Mouse (Mus musculus): ENCODE measurements around the gene Kif26b. TPM values are rescaled to one million over a fixed set of nuclear protein-coding genes. Genes with fewer than 3 reads are reported as not detected.

Kif26b gene
- polyA plus RNA-seq, 1 experiment, result 0.04 TPM

- no peaks in the 10 kb centered on the region for H3K4me1 ChIP-seq (ENCODE audit: control insufficient read depth, insufficient read depth, insufficient read length)
- H3K27ac ChIP-seq (ENCODE audit: insufficient read depth, low read length), result no peak overlapping the region
- no peaks in the 10 kb centered on the region for H3K36me3 ChIP-seq (ENCODE audit: control insufficient read depth, insufficient read depth, low read length)
- 91% methylated on average over 5 of the region's 5 CpGs for WGBS
- DNase-seq (ENCODE audit: low read depth in 1 of 2, low spot score in 2 of 2), result no peak
- TF ChIP-seq POLR2A (IDR thresholded peaks at IDR 0.05; ENCODE audit: low read depth, low read length) (no peak), CTCF (IDR thresholded peaks at IDR 0.05; ENCODE audit: extremely low read depth, insufficient read depth, insufficient read length, insufficient replicate concordance) (no peak)
- no peak overlapping the region for H3K4me3 ChIP-seq (ENCODE audit: extremely low read depth, insufficient read depth, insufficient read length)
- H3K27me3 ChIP-seq (ENCODE audit: control insufficient read depth, insufficient read depth, low read length), result no peaks in the 10 kb centered on the region
Observed at GRCm38 (mm10) chr1:178550477-178551047, 21.6 kb downstream of the Kif26b start.

DNA sequence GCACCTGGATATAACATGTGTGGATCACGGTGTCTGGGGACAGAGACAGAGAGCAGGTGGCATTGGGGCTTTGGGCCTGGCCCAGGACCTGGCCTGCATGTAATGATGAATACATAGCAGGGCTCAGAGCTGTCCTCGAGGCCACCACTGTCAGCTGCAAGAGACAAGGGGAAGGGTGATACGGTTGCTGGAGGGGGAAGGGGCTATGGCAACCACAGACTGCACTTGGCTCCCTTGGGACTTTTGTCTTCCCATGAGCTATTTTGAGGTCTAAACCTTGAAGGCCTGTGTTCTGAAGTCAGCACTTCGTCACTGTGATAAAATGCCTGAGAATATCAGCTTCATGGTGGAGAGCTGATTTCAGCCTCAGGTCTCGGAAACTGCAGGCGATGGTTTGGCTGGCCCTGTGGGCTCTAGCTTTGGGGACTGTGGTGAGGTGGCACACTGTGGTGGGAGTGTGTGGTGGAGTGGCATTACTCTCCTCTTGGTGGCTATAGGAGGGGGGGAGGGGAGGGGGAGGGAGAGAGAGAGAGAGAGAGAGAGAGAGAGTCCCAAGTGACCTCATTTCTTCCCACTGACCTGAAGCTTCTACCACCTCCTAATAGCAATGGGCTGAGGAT is 23.5 kb downstream of the Kif26b start:
- 58% methylated on average over 6 of the region's 6 CpGs for WGBS
- no peaks in the 10 kb centered on the region for H3K36me3 ChIP-seq (ENCODE audit: control insufficient read depth, insufficient read depth, low read length)
- TF ChIP-seq POLR2A (IDR thresholded peaks at IDR 0.05; ENCODE audit: low read depth, low read length) (no peak), CTCF (IDR thresholded peaks at IDR 0.05; ENCODE audit: extremely low read depth, insufficient read depth, insufficient read length, insufficient replicate concordance) (no peak)
- H3K27ac ChIP-seq (ENCODE audit: insufficient read depth, low read length), result no peak overlapping the region
- no peak for DNase-seq (ENCODE audit: low read depth in 1 of 2, low spot score in 2 of 2)
- H3K27me3 ChIP-seq (ENCODE audit: control insufficient read depth, insufficient read depth, low read length), result no peaks in the 10 kb centered on the region
- H3K4me3 ChIP-seq (ENCODE audit: extremely low read depth, insufficient read depth, insufficient read length), result no peak overlapping the region
- no peaks in the 10 kb centered on the region for H3K4me1 ChIP-seq (ENCODE audit: control insufficient read depth, insufficient read depth, insufficient read length)

GRCm38 (mm10) chr1:178552898-178553284 is 24.0 kb downstream of the Kif26b start:
- 83% methylated on average over 10 of the region's 10 CpGs for WGBS
- Histone ChIP-seq H3K4me1 (ENCODE audit: control insufficient read depth, insufficient read depth, insufficient read length) (no peaks in the 10 kb centered on the region), H3K27ac (ENCODE audit: insufficient read depth, low read length) (no peak overlapping the region), H3K36me3 (ENCODE audit: control insufficient read depth, insufficient read depth, low read length) (no peaks in the 10 kb centered on the region), H3K4me3 (ENCODE audit: extremely low read depth, insufficient read depth, insufficient read length) (no peak overlapping the region), H3K27me3 (ENCODE audit: control insufficient read depth, insufficient read depth, low read length) (no peaks in the 10 kb centered on the region)
- DNase-seq (ENCODE audit: low read depth in 1 of 2, low spot score in 2 of 2), result no peak
- TF ChIP-seq POLR2A (IDR thresholded peaks at IDR 0.05; ENCODE audit: low read depth, low read length) (no peak), CTCF (IDR thresholded peaks at IDR 0.05; ENCODE audit: extremely low read depth, insufficient read depth, insufficient read length, insufficient replicate concordance) (no peak)

GRCm38 (mm10) chr1:178556226-178556625 is 27.3 kb downstream of the Kif26b start:
- DNase-seq (ENCODE audit: low read depth in 1 of 2, low spot score in 2 of 2), result no peak
- H3K4me1 ChIP-seq (ENCODE audit: control insufficient read depth, insufficient read depth, insufficient read length), result no peaks in the 10 kb centered on the region
- no peaks in the 10 kb centered on the region for H3K36me3 ChIP-seq (ENCODE audit: control insufficient read depth, insufficient read depth, low read length)
- no peaks in the 10 kb centered on the region for H3K27me3 ChIP-seq (ENCODE audit: control insufficient read depth, insufficient read depth, low read length)
- H3K4me3 ChIP-seq (ENCODE audit: extremely low read depth, insufficient read depth, insufficient read length), result no peak overlapping the region
- 89% methylated on average over 8 of the region's 8 CpGs for WGBS
- H3K27ac ChIP-seq (ENCODE audit: insufficient read depth, low read length), result no peak overlapping the region
- TF ChIP-seq POLR2A (IDR thresholded peaks at IDR 0.05; ENCODE audit: low read depth, low read length) (no peak), CTCF (IDR thresholded peaks at IDR 0.05; ENCODE audit: extremely low read depth, insufficient read depth, insufficient read length, insufficient replicate concordance) (no peak)

GRCm38 (mm10) chr1:178560043-178560442 is 31.1 kb downstream of the Kif26b start:
- TF ChIP-seq CTCF (IDR thresholded peaks at IDR 0.05; ENCODE audit: extremely low read depth, insufficient read depth, insufficient read length, insufficient replicate concordance) (no peak), POLR2A (IDR thresholded peaks at IDR 0.05; ENCODE audit: low read depth, low read length) (no peak)
- Histone ChIP-seq H3K36me3 (ENCODE audit: control insufficient read depth, insufficient read depth, low read length) (no peaks in the 10 kb centered on the region), H3K27ac (ENCODE audit: insufficient read depth, low read length) (no peak overlapping the region), H3K4me3 (ENCODE audit: extremely low read depth, insufficient read depth, insufficient read length) (no peak overlapping the region), H3K27me3 (ENCODE audit: control insufficient read depth, insufficient read depth, low read length) (no peaks in the 10 kb centered on the region), H3K4me1 (ENCODE audit: control insufficient read depth, insufficient read depth, insufficient read length) (no peaks in the 10 kb centered on the region)
- WGBS, result 91% methylated on average over 1 of the region's 1 CpGs
- DNase-seq (ENCODE audit: low read depth in 1 of 2, low spot score in 2 of 2), result no peak

DNA sequence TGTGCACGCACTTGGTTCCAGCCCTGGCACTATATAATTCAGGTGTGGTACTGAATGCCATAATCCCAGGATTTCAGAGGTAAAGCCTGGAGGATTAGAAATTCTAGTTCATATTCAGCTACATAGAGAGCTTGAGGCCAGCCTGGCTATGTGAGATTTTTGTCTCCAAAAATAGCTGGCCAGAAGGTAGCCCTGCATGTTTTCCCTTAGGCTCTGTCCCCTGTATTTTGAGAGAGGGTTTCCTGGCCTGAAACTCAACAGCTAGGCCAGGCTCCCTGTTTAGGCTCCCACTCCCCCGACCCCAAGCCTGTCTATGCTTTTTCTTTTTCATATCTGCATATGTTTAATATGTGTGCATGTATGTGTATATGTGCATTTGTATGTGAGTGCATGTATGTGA is 34.9 kb downstream of the Kif26b start:
- Histone ChIP-seq H3K4me3 (ENCODE audit: extremely low read depth, insufficient read depth, insufficient read length) (no peak overlapping the region), H3K36me3 (ENCODE audit: control insufficient read depth, insufficient read depth, low read length) (no peaks in the 10 kb centered on the region), H3K27ac (ENCODE audit: insufficient read depth, low read length) (no peak overlapping the region), H3K27me3 (ENCODE audit: control insufficient read depth, insufficient read depth, low read length) (no peaks in the 10 kb centered on the region), H3K4me1 (ENCODE audit: control insufficient read depth, insufficient read depth, insufficient read length) (no peaks in the 10 kb centered on the region)
- TF ChIP-seq POLR2A (IDR thresholded peaks at IDR 0.05; ENCODE audit: low read depth, low read length) (no peak), CTCF (IDR thresholded peaks at IDR 0.05; ENCODE audit: extremely low read depth, insufficient read depth, insufficient read length, insufficient replicate concordance) (no peak)
- 77% methylated on average over 2 of the region's 2 CpGs for WGBS
- no peak for DNase-seq (ENCODE audit: low read depth in 1 of 2, low spot score in 2 of 2)

- Histone ChIP-seq H3K27me3 (ENCODE audit: control insufficient read depth, insufficient read depth, low read length) (no peaks in the 10 kb centered on the region), H3K4me1 (ENCODE audit: control insufficient read depth, insufficient read depth, insufficient read length) (no peaks in the 10 kb centered on the region), H3K36me3 (ENCODE audit: control insufficient read depth, insufficient read depth, low read length) (no peaks in the 10 kb centered on the region), H3K27ac (ENCODE audit: insufficient read depth, low read length) (no peak overlapping the region), H3K4me3 (ENCODE audit: extremely low read depth, insufficient read depth, insufficient read length) (no peak overlapping the region)
- TF ChIP-seq CTCF (IDR thresholded peaks at IDR 0.05; ENCODE audit: extremely low read depth, insufficient read depth, insufficient read length, insufficient replicate concordance) (no peak), POLR2A (IDR thresholded peaks at IDR 0.05; ENCODE audit: low read depth, low read length) (no peak)
- 84% methylated on average over 4 of the region's 4 CpGs for WGBS
- DNase-seq (ENCODE audit: low read depth in 1 of 2, low spot score in 2 of 2), result no peak
Observed at GRCm38 (mm10) chr1:178564800-178565199, 35.9 kb downstream of the Kif26b start.
